Mouse (Mus musculus): ENCODE results near the gene Pttg1.
A peak's percentile ranks its signal among the peaks of the same experiment; 100 is the strongest.

Gene Pttg1

GRCm38 (mm10) chr11:43425824-43426413, at the start of gene Pttg1:
Pttg1 (minus strand) TSS chr11:43426251.
- DNase-seq = peak; percentile 68 to 79

GRCm38 (mm10) chr11:43474225-43474774, 48.2 kb upstream of the Pttg1 start, which contains the start of gene C1qtnf2:
C1qtnf2 (plus strand) TSS chr11:43474276.
- DNase-seq = no peak

GRCm38 (mm10) chr11:43473635-43474224, 47.7 kb upstream of the Pttg1 start:
- DNase-seq = no peak

- DNase-seq = no peak
Measured at GRCm38 (mm10) chr11:43473115-43473514, 47.1 kb upstream of the Pttg1 start.

- DNase-seq = no peak
Measured at GRCm38 (mm10) chr11:43470881-43471820, 45.1 kb upstream of the Pttg1 start.

- DNase-seq = no peak
Measured at GRCm38 (mm10) chr11:43470118-43470517, 44.1 kb upstream of the Pttg1 start.

- no peak for DNase-seq
Measured at GRCm38 (mm10) chr11:43463204-43463603, 37.2 kb upstream of the Pttg1 start.

GRCm38 (mm10) chr11:43452266-43452665, 26.2 kb upstream of the Pttg1 start:
- DNase-seq = no peak

- DNase-seq = no peak
Measured at GRCm38 (mm10) chr11:43451322-43451721, 25.3 kb upstream of the Pttg1 start.

- no peak for DNase-seq
Measured at GRCm38 (mm10) chr11:43449916-43450315, 23.9 kb upstream of the Pttg1 start.

GRCm38 (mm10) chr11:43443183-43443582, 17.1 kb upstream of the Pttg1 start:
- DNase-seq = no peak

GRCm38 (mm10) chr11:43441121-43441520, 15.1 kb upstream of the Pttg1 start:
- no peak for DNase-seq

- DNase-seq = no peak
Measured at GRCm38 (mm10) chr11:43434024-43434407, 8.0 kb upstream of the Pttg1 start.

- peak; percentile 42 to 63 for DNase-seq
Measured at GRCm38 (mm10) chr11:43433254-43434023, 7.4 kb upstream of the Pttg1 start, which contains the start of gene Slu7. Slu7 (plus strand) TSS chr11:43433744.

- no peak for DNase-seq
Measured at GRCm38 (mm10) chr11:43426414-43426884, 398 bp upstream of the Pttg1 start.

- DNase-seq = no peak
Measured at GRCm38 (mm10) chr11:43425166-43425709, 813 bp downstream of the Pttg1 start.

GRCm38 (mm10) chr11:43424386-43424785, 1.7 kb downstream of the Pttg1 start:
- no peak for DNase-seq

- no peak for DNase-seq
Measured at GRCm38 (mm10) chr11:43417201-43417600, 8.8 kb downstream of the Pttg1 start.

- no peak for DNase-seq
Measured at GRCm38 (mm10) chr11:43412771-43413451, 13.1 kb downstream of the Pttg1 start.

- DNase-seq = peak; percentile 24 to 39
Measured at GRCm38 (mm10) chr11:43411413-43411812, 14.6 kb downstream of the Pttg1 start.

GRCm38 (mm10) chr11:43410291-43410690, 15.8 kb downstream of the Pttg1 start:
- DNase-seq = no peak

Measured in thymus, adult 18-20 months (tissue).